Mouse (Mus musculus) right cerebral cortex, adult 2 months (tissue): ENCODE results near the gene Gsc2.
A peak's percentile ranks its signal among the peaks of the same experiment; 100 is the strongest.
"Not testable (repeated sequence)": the region's sequence is repeated elsewhere in the genome, so short reads cannot be mapped to it uniquely, and the experiment has no call there.

Experiments used
- DNase-seq, 2 experiments: peaks; one replicate each; pipeline ENCODE4 v3.0.0; 2021 to 2022; ENCODE audit warnings: low spot score in 2 of 2

Gsc2 gene

GRCm38 (mm10) chr16:17914307-17915249 lies at the start of gene Gsc2:
Gene Gsc2, minus strand, starts transcription at chr16:17915059.
- no peak for DNase-seq

- no peak for DNase-seq
Observed at GRCm38 (mm10) chr16:17962091-17962490, 47.2 kb upstream of the Gsc2 start.

- not testable (repeated sequence) for DNase-seq
Observed at GRCm38 (mm10) chr16:17956052-17956638, 41.3 kb upstream of the Gsc2 start.

GRCm38 (mm10) chr16:17951618-17952017 lies 36.8 kb upstream of the Gsc2 start:
- DNase-seq: no peak

- DNase-seq: no peak
Observed at GRCm38 (mm10) chr16:17950068-17950467, 35.2 kb upstream of the Gsc2 start.

GRCm38 (mm10) chr16:17949421-17949877 lies 34.6 kb upstream of the Gsc2 start:
- no peak for DNase-seq

GRCm38 (mm10) chr16:17945081-17945831 lies 30.4 kb upstream of the Gsc2 start:
- no peak for DNase-seq

- no peak for DNase-seq
Observed at GRCm38 (mm10) chr16:17943466-17943865, 28.6 kb upstream of the Gsc2 start.

GRCm38 (mm10) chr16:17939255-17939751 lies 24.4 kb upstream of the Gsc2 start:
- no peak for DNase-seq

GRCm38 (mm10) chr16:17938821-17939220 lies 24.0 kb upstream of the Gsc2 start:
- DNase-seq: peak; percentile 50 to 57

GRCm38 (mm10) chr16:17938187-17938586 lies 23.3 kb upstream of the Gsc2 start:
- DNase-seq: no peak

- DNase-seq: no peak
Observed at GRCm38 (mm10) chr16:17936776-17937175, 21.9 kb upstream of the Gsc2 start.

- DNase-seq: no peak
Observed at GRCm38 (mm10) chr16:17934445-17934910, 19.6 kb upstream of the Gsc2 start.

- DNase-seq: no peak
Observed at GRCm38 (mm10) chr16:17933594-17934444, 19.0 kb upstream of the Gsc2 start.

GRCm38 (mm10) chr16:17931906-17932460 lies 17.1 kb upstream of the Gsc2 start:
- no peak for DNase-seq

- DNase-seq: no peak
Observed at GRCm38 (mm10) chr16:17929631-17930030, 14.8 kb upstream of the Gsc2 start.

GRCm38 (mm10) chr16:17929211-17929610 lies 14.4 kb upstream of the Gsc2 start:
- DNase-seq: no peak

GRCm38 (mm10) chr16:17928627-17929104 lies 13.8 kb upstream of the Gsc2 start:
- DNase-seq: peak; percentile 57 to 58

GRCm38 (mm10) chr16:17928087-17928580 lies 13.3 kb upstream of the Gsc2 start, which contains the start of gene Slc25a1:
Gene Slc25a1, minus strand, starts transcription at chr16:17928219.
- DNase-seq: peak; percentile 75 to 83
